Mouse (Mus musculus) frontal cortex, postnatal 25 days (tissue): ENCODE results near the gene Cd68.
"Not testable (repeated sequence)": the region's sequence is repeated elsewhere in the genome, so short reads cannot be mapped to it uniquely, and the experiment has no call there.

Experiments
- DNase-seq, 2 experiments: peaks; one replicate each; pipeline ENCODE4 v3.0.0; 2022; ENCODE audit warnings: low spot score in 2 of 2

The Cd68 gene

DNA sequence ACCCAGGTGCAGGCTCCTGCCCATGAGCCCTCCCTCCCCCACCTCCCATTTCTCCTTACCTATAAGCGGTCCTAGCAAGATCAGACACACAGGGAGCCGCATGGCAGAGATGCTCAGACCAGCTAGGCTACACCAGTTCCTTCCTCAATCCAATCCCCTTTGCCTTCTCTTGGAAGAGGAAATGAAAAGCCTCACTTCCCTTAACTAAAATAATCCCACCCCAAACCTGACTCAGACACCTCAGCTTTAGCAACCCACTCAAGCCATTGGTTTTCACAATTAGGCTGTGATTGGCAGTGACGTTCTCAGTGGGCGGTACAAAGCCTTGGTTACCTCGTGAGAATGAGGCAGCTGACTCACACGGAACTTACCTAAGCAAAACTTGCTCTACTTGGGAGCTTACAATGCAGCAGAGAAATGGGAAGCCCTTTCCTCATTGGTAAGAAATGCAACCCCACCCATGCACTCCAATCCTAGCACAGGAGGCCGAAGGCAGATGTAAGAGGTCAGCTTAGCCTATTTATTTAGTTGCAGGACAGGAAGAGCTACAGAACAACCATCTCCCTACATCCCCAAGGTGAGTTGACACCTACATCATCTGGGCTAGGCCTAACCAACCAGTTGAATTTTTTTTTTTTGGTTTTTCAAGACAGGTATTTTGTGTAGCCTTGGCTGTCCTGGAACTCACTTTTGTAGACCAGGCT lies at the start of gene Cd68:
Gene Cd68 (minus strand): TSS at position 193 of the 704 bp plus-strand sequence.
- peak in 1 of 2 experiments; percentile 43 for DNase-seq

GRCm38 (mm10) chr11:69715482-69715881 lies 49.5 kb upstream of the Cd68 start:
- DNase-seq, result no peak

- DNase-seq, result no peak
Measured at GRCm38 (mm10) chr11:69714636-69715329, 48.8 kb upstream of the Cd68 start.

GRCm38 (mm10) chr11:69712954-69713672 lies 47.2 kb upstream of the Cd68 start:
- DNase-seq, result no peak

GRCm38 (mm10) chr11:69711082-69711481 lies 45.1 kb upstream of the Cd68 start:
- DNase-seq, result no peak

- DNase-seq, result no peak
Measured at GRCm38 (mm10) chr11:69710470-69710869, 44.5 kb upstream of the Cd68 start.

- no peak for DNase-seq
Measured at GRCm38 (mm10) chr11:69709554-69710446, 43.8 kb upstream of the Cd68 start.

- no peak for DNase-seq
Measured at GRCm38 (mm10) chr11:69708614-69709265, 42.8 kb upstream of the Cd68 start.

GRCm38 (mm10) chr11:69707873-69708381 lies 42.0 kb upstream of the Cd68 start:
- DNase-seq, result no peak

- DNase-seq, result no peak
Measured at GRCm38 (mm10) chr11:69707480-69707847, 41.5 kb upstream of the Cd68 start.

DNA sequence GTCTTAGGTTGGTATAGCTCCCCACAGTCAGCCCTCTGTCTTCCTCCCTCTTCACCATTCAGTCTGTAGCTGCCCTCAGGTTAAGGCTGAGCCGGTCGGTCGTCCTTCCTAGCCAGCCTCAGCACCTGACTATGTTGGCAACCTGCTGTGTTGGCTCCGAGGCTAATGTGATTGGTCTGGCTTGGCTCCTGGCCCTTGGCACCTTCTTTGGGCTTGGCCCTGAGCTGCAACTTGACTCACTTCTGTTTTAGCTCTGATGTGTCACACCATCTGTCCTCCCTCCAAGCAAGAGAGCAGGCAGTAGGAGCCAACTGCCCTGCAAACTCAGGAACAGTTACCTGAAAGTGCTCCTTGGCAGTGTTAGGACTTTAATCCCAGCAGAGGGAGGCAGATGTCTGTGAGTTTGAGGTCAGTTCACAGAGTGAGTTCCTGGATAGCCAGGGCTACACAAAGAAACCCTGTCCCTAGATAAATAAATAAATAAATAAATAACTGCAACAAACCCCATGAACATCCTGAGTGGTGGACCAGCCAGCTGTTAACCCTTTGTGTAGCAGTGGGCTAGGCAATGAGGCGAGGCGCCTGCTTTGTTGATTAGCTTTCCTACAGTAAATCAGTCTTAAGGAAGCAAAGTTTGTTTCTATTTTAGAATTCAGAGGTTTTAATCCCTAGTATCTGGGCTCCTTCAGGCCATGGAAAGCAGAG lies 41.0 kb upstream of the Cd68 start:
- no peak for DNase-seq

DNA sequence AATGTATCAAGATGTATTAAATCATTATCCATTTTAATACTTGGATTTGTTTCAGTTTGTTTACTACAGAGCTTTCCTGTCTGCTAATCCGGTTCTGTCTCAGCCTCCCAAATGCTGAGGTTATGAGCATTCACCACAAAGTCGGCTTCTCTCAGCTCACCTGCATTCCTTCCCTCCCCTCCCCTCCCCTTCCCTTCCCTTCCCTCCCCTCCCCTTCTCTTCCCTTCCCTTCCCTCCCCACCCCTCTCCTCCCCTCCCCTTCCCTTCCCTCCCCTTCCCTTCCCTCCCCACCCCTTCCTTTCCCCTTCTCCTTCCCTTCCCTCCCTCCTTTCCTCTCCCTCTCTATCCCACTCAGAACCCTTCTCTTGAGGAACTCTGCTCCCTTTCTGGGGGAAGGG lies 38.7 kb upstream of the Cd68 start:
- DNase-seq, result no peak

DNA sequence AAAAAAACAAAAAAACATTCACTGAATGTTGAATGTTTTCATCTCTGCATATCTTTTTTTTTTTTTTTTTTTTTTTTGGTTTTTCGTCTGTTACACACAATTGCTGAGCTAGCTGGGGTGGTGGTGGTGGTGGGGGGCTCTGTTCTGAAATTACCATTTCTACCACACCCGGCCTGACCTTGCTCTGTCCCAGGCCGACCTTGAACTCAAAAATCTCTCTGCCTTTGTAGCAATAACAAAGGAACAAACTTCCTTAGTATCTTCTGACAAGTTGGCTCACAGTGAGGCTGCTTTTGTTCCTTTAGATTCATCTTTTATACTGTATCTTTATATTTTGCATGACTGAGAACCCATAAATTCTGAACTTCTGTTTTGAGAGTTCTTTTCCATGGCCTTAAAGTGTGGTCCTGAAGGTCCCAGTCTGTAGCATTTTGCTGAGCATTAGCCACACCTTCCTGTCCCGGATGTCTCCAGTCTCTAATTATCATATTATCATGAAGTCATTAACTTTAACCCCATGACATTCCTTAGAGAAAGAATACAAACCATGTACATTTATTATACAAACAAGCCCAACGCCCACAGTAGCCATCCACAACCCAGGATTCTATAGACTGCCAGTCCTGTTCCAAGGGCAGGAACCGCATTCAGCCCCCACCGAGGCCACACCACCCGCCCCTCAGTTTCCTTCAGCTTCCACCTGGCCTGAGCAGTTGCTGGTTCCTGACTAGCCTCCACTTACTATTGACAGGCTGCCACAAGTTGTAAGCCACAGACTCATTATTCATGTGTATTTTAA lies 38.1 kb upstream of the Cd68 start:
- DNase-seq, result no peak

GRCm38 (mm10) chr11:69703381-69703780 lies 37.4 kb upstream of the Cd68 start:
- DNase-seq, result not testable (repeated sequence)

DNA sequence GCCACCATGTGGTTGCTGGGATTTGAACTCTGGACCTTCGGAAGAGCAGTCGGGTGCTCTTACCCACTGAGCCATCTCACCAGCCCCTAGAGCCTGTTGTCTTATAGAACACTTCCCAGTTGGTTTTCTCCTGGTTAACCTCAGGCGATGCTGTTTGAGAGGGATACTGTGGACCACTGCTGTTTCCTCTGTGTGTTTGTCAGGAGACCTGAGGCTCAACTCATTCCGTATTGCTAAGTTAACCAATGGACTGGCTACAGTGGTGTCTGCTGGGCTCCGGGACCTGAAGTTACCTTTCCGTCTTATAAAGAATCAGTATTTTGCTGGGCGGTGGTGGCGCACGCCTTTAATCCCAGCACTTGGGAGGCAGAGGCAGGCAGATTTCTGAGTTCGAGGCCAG lies 36.9 kb upstream of the Cd68 start:
- DNase-seq, result not testable (repeated sequence)

DNA sequence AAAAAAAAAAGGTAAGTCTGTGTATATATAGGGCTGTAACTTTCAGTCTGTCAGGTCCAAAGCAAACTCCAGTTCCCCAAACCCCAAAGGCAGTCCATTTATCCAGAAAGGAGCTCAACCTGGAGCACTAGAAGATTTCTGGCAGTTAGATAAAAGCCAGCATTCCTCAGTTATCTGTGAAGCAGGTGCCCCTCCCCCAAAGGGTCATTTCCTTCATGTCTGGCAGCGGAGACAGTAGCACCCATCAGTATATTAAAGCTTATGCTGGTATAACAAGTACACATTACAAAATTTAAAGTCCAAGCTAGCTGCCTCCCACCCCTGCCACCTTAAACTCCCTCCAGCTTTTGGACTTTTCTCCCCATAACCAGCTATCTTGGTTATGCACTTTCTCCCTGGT lies 33.6 kb upstream of the Cd68 start:
- no peak for DNase-seq

DNA sequence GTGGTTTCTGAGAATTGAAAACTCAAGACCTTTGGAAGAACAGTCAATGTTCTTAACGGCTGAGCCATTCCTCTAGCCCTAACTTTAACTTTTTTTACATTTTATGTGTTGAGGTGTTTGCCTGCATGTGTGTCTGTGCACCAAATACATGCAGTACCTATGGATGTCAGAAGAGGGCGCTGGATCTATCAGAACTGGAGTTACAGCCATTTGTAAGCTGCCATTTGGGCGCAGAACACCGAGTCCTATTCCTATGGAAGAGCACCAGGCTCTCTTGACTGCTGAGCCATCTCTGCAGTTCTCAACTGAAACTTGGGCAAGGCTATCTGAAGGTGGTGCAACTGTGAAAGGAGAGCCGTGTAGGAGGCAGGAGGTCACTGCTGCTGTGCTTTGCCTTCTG lies 32.6 kb upstream of the Cd68 start:
- DNase-seq, result no peak

DNA sequence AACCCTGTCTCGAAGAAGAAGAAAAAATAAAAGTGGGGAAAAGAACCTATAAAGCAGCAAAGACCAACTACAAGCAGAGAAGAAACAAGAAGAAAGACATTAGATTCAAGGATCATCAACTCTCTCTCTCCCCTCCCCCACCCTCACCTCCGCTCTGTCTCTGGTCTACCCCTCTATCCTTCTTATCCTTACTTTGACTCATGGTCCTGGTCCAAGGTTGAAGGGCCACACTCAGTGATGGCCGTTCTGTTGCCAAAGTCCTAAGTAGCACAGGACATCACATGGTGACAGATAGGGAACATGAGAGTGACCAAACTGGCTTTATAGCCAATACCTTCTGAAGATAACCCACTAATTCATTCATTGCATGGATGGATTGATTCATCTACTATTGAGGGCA lies 31.4 kb upstream of the Cd68 start:
- no peak for DNase-seq

- DNase-seq, result peak; percentile 21 to 32
Measured at GRCm38 (mm10) chr11:69695361-69696181, 29.6 kb upstream of the Cd68 start, which contains the start of the genes Tnfsf12 and Tnfsfm13. Gene Tnfsf12 (minus strand): TSS chr11:69695849. Gene Tnfsfm13 (minus strand): TSS chr11:69696098.
